Mouse (Mus musculus) limb, embryonic 15.5 days (tissue): ENCODE measurements around the gene 2010005H15Rik. TPM values are rescaled to one million over a fixed set of nuclear protein-coding genes. Genes with fewer than 3 reads are reported as not detected.

Experiments used
- polyA plus RNA-seq: library from polyadenylated mRNA; unstranded; fragments of >200 nt; fragmentation: Nextera tagmentation; extraction: Ambion mirVana; gene quantifications from 2 replicates; pipeline ENCODE4 v1.2.1, GENCODE M21; 2015

The 2010005H15Rik gene
- polyA plus RNA-seq, 1 experiment from 2014 or later: 0.51 TPM

Other genes starting within 250 kb of the 2010005H15Rik start
- 34.8 and 34.9 TPM in 2 replicates for gene Kpna1, start 242.7 kb upstream of the 2010005H15Rik start, polyA plus RNA-seq
- gene Wdr5b, start 180.3 kb upstream of the 2010005H15Rik start, polyA plus RNA-seq: 9.7 and 10.6 TPM in 2 replicates
- gene Fam162a, start 149.9 kb upstream of the 2010005H15Rik start, polyA plus RNA-seq: 729 and 794 TPM in 2 replicates
- gene Ccdc58, start 149.8 kb upstream of the 2010005H15Rik start, polyA plus RNA-seq: 80.8 and 85.0 TPM in 2 replicates
- gene Csta1, start 90.2 kb upstream of the 2010005H15Rik start, polyA plus RNA-seq: 11.5 and 12.5 TPM in 2 replicates
- gene Stfa2l1, start 64.7 kb upstream of the 2010005H15Rik start, polyA plus RNA-seq: 3.0 and 3.1 TPM in 2 replicates
- gene Gm5483, start 37.3 kb upstream of the 2010005H15Rik start, polyA plus RNA-seq: 2.8 and 4.0 TPM in 2 replicates
- gene Gm5416, start 11.1 kb upstream of the 2010005H15Rik start, polyA plus RNA-seq: 0.82 TPM in 1 of 2 replicates, not detected in the other
- gene Stfa1, start 55.5 kb downstream of the 2010005H15Rik start, polyA plus RNA-seq: 66.7 and 70.7 TPM in 2 replicates
- gene BC117090, start 112.9 kb downstream of the 2010005H15Rik start, polyA plus RNA-seq: 2.8 and 3.1 TPM in 2 replicates
- 432 and 436 TPM in 2 replicates for gene BC100530, start 146.3 kb downstream of the 2010005H15Rik start, polyA plus RNA-seq
- gene Stfa2, start 187.0 kb downstream of the 2010005H15Rik start, polyA plus RNA-seq: 2.9 and 6.0 TPM in 2 replicates
- gene Stfa3, start 233.9 kb downstream of the 2010005H15Rik start, polyA plus RNA-seq: 115 and 145 TPM in 2 replicates